Mouse (Mus musculus) heart, postnatal 14 days (tissue): ENCODE data around the gene Frat2. TPM values are rescaled to one million over a fixed set of nuclear protein-coding genes. Genes with fewer than 3 reads are reported as not detected.
"Not testable (repeated sequence)": the region's sequence is repeated elsewhere in the genome, so short reads cannot be mapped to it uniquely, and the experiment has no call there.

Experiments
- DNase-seq, 2 experiments: peaks; one replicate each; pipeline ENCODE4 v3.0.0; 2021 to 2022
- intact Hi-C: fragments of 180-260 bp; cut with DNase I; formaldehyde crosslinking; loops from one replicate; pipeline ENCODE4 v1.15.1; 2025
- long read RNA-seq, 2 experiments: library from polyadenylated mRNA; stranded (forward); transcript quantifications; one replicate each; pipeline ENCODE4 v2.0.0; 2021
- total RNA-seq, 2 experiments: library from RNA; stranded (reverse); gene quantifications; 2 replicates each; pipeline ENCODE4 v1.2.3; 2021

Gene Frat2
- 1 to 10 TPM; 5.9 to 6.6 TPM for total RNA-seq
- long read RNA-seq, experiment 1, transcript Frat2-201 (1 exons, 2,161 nt): major isoform, 6 of 6 reads
- long read RNA-seq, experiment 1, partial matches to known transcripts: 0 of 6 reads
- long read RNA-seq, experiment 1, other reads (novel, unspliced or antisense): 0 of 6 reads
- long read RNA-seq, experiment 2, partial matches to known transcripts: 0 of 4 reads
- long read RNA-seq, experiment 2, other reads (novel, unspliced or antisense): 0 of 4 reads

- DNase-seq: peak; percentile 88 to 90
- intact Hi-C loops: loop anchor here (2.0 to 5.0 kb wide), 2 partner anchors 15 to 46 kb away; partner anchors contain the start of gene Arhgap19
These were observed at the start of gene Frat2 for GRCm38 (mm10) chr19:41847992-41848851. Frat2 (minus strand) TSS chr19:41848132.

- DNase-seq: no peak
- intact Hi-C loops: loop anchor here (5.0 kb wide), 1 partner anchor 36 kb away; the partner anchor contains the start of genes Exosc1 and Zdhhc16
These were observed 48.4 kb upstream of the Frat2 start for GRCm38 (mm10) chr19:41896319-41896711.

- intact Hi-C loops: loop anchor here (5.0 kb wide), 1 partner anchor 37 kb away; the partner anchor contains the start of genes Exosc1 and Zdhhc16
- peak; percentile 69 to 82 for DNase-seq
These were observed 47.8 kb upstream of the Frat2 start, which contains the start of gene Rrp12 for GRCm38 (mm10) chr19:41895460-41896318. Rrp12 (minus strand) TSS chr19:41896173.

- intact Hi-C loops: loop anchor here (5.0 kb wide), 1 partner anchor 37 kb away; the partner anchor contains the start of genes Exosc1 and Zdhhc16
- DNase-seq: no peak
These were observed 47.0 kb upstream of the Frat2 start for GRCm38 (mm10) chr19:41894959-41895358.

GRCm38 (mm10) chr19:41888191-41888590, 40.3 kb upstream of the Frat2 start:
- DNase-seq: no peak
- intact Hi-C loops: no loop called here

- no peak for DNase-seq
- intact Hi-C loops: no loop called here
These were observed 36.0 kb upstream of the Frat2 start for GRCm38 (mm10) chr19:41883882-41884281.

GRCm38 (mm10) chr19:41881842-41882241, 33.9 kb upstream of the Frat2 start:
- intact Hi-C loops: no loop called here

GRCm38 (mm10) chr19:41874356-41874755, 26.4 kb upstream of the Frat2 start:
- no peak for DNase-seq
- intact Hi-C loops: no loop called here

More at GRCm38 (mm10) chr19:41881842-41882241, 33.9 kb upstream of the Frat2 start:
- DNase-seq: no peak

- intact Hi-C loops: no loop called here
- DNase-seq: no peak
These were observed 24.4 kb upstream of the Frat2 start for GRCm38 (mm10) chr19:41872285-41872684.

GRCm38 (mm10) chr19:41869946-41870345, 22.0 kb upstream of the Frat2 start:
- intact Hi-C loops: loop anchor here (10.0 kb wide), 1 partner anchor 215 kb away; no protein-coding TSS in a partner anchor
- DNase-seq: not testable (repeated sequence)

GRCm38 (mm10) chr19:41869296-41869695, 21.4 kb upstream of the Frat2 start:
- DNase-seq: no peak
- intact Hi-C loops: loop anchor here (10.0 kb wide), 1 partner anchor 214 kb away; no protein-coding TSS in a partner anchor

GRCm38 (mm10) chr19:41866707-41867106, 18.8 kb upstream of the Frat2 start:
- intact Hi-C loops: loop anchor here (10.0 kb wide), 1 partner anchor 212 kb away; no protein-coding TSS in a partner anchor
- no peak for DNase-seq

GRCm38 (mm10) chr19:41857816-41858310, 9.9 kb upstream of the Frat2 start:
- intact Hi-C loops: no loop called here
- no peak for DNase-seq

GRCm38 (mm10) chr19:41857086-41857762, 9.3 kb upstream of the Frat2 start:
- intact Hi-C loops: no loop called here

GRCm38 (mm10) chr19:41852423-41852822, 4.5 kb upstream of the Frat2 start:
- intact Hi-C loops: no loop called here
- DNase-seq: no peak

More at GRCm38 (mm10) chr19:41857086-41857762, 9.3 kb upstream of the Frat2 start:
- no peak for DNase-seq

- intact Hi-C loops: no loop called here
These were observed 3.0 kb upstream of the Frat2 start for GRCm38 (mm10) chr19:41850719-41851543.

GRCm38 (mm10) chr19:41850021-41850718, 2.2 kb upstream of the Frat2 start:
- DNase-seq: no peak
- intact Hi-C loops: no loop called here

More at GRCm38 (mm10) chr19:41850719-41851543, 3.0 kb upstream of the Frat2 start:
- DNase-seq: no peak

GRCm38 (mm10) chr19:41847614-41847991, 329 bp downstream of the Frat2 start:
- intact Hi-C loops: loop anchor here (2.0 to 5.0 kb wide), 2 partner anchors 15 to 45 kb away; partner anchors contain the start of gene Arhgap19
- DNase-seq: peak in 1 of 2 experiments; percentile 60
